Mouse (Mus musculus) kidney, adult 2 months (tissue): ENCODE measurements at regions not wholly inside any gene's neighbourhood (a gene's known extent, or its start where the extent isn't known, plus 50 kb on each side); places are given as distances from the start of the nearest gene placed in this dataset.

Experiments
- CTCF ChIP-seq: fragments of 200-500 bp; conservative IDR thresholded peaks from 2 replicates; pipeline ENCODE4 v1.5.1; 2011; ENCODE audit warnings: low read depth, mild to moderate bottlenecking, control low read depth, low read length, moderate library complexity, mixed read lengths; ENCODE audit not compliant: insufficient read depth, insufficient read length
- POLR2A ChIP-seq: fragments of 200-500 bp; IDR thresholded peaks from one replicate; pipeline ENCODE4 v1.6.1; 2011; ENCODE audit warnings: low read depth, low read length, control low read depth

GRCm38 (mm10) chr3:49641966-49642758 is 115.0 kb downstream of the Pcdh18 start:
- TF ChIP-seq POLR2A = no peak
- TF ChIP-seq CTCF = no peak
